Mouse (Mus musculus) stomach, postnatal 0 days (tissue): ENCODE data around the gene Bmp6.

ENCODE experiments used
- CTCF ChIP-seq: IDR thresholded peaks from 2 replicates; pipeline ENCODE4 v1.5.1; 2016; ENCODE audit warnings: antibody characterized with exemption, low read depth, mild to moderate bottlenecking, moderate library complexity
- EP300 ChIP-seq: optimal IDR thresholded peaks from 2 replicates; pipeline ENCODE3; 2016; ENCODE audit warnings: antibody characterized with exemption

DNA sequence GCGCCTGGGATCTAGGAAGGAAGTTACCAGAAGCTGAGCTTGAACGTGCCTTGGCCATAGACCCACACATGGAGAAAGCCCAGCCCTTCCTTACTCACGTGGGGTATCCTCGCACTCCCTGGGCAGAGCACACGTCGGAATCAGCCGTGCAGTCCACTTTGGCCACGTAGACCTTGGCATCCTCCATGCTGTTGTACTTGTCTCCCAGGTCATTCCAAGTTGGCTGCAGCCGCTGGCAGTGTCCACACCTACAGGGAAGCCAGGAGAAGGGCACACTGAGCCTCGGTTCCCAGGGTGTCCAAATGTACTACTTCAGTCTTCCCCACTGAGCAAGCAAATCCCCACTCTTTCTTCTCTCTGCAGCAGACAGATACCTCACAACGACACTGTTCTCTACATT, 178.3 kb downstream of the Bmp6 start:
- no peak for TF ChIP-seq CTCF
- no peak for TF ChIP-seq EP300
